Mouse (Mus musculus) bone marrow macrophage, adult 2 months (primary cell): Measurements from ENCODE around the gene Kcnk4.

Source experiments
- CTCF ChIP-seq: IDR thresholded peaks from 2 replicates; pipeline ENCODE4 v1.5.1; 2012; ENCODE audit warnings: low read depth, mild to moderate bottlenecking, low read length, moderate library complexity
- POLR2A ChIP-seq: IDR thresholded peaks from 2 replicates; pipeline ENCODE4 v1.6.1; 2012; ENCODE audit warnings: mild to moderate bottlenecking, low read depth, low read length, borderline replicate concordance

- no peak for TF ChIP-seq CTCF
- TF ChIP-seq POLR2A = no peak
These were observed 58.5 kb downstream of the Kcnk4 start for GRCm38 (mm10) chr19:6875834-6876233.
